Mouse (Mus musculus) neutrophil, adult 5-6 weeks (primary cell): ENCODE results near the gene Zfp988. TPM values are rescaled to one million over a fixed set of nuclear protein-coding genes. Genes with fewer than 3 reads are reported as not detected.
"Not testable (repeated sequence)": the region's sequence is repeated elsewhere in the genome, so short reads cannot be mapped to it uniquely, and the experiment has no call there.

ENCODE experiments used
- ATAC-seq: fragments of 151-379, 151-347 bp; 2 replicates; pipeline ENCODE4 v1.8.0; 2017; ENCODE audit warnings: mild to moderate bottlenecking, moderate TSS enrichment; ENCODE audit not compliant: insufficient number of reproducible peaks, poor library complexity, low FRiP score, severe bottlenecking; ENCODE audit errors: extremely low read depth
- total RNA-seq: library from RNA; stranded (forward); fragments of 200-1000 nt; gene quantifications from 2 replicates; pipeline ENCODE4 v1.2.3, GENCODE M21; 2017

Gene Zfp988
- total RNA-seq, result not detected in 2 replicates

GRCm38 (mm10) chr4:147305436-147305835 is at the start of gene Zfp988:
TSS of gene Zfp988 (plus strand) at chr4:147305674.
- not testable (repeated sequence) for ATAC-seq

- not testable (repeated sequence) for ATAC-seq
These were observed 42.8 kb upstream of the Zfp988 start for GRCm38 (mm10) chr4:147262708-147263107.

GRCm38 (mm10) chr4:147267302-147267701 is 38.2 kb upstream of the Zfp988 start:
- ATAC-seq, result not testable (repeated sequence)

GRCm38 (mm10) chr4:147268735-147269134 is 36.7 kb upstream of the Zfp988 start:
- ATAC-seq, result not testable (repeated sequence)

- not testable (repeated sequence) for ATAC-seq
These were observed 35.4 kb upstream of the Zfp988 start for GRCm38 (mm10) chr4:147270026-147270425.

GRCm38 (mm10) chr4:147271601-147272000 is 33.9 kb upstream of the Zfp988 start:
- ATAC-seq, result not testable (repeated sequence)

GRCm38 (mm10) chr4:147275021-147275772 is 30.3 kb upstream of the Zfp988 start:
- ATAC-seq, result peak; percentile 51

GRCm38 (mm10) chr4:147275773-147276140 is 29.7 kb upstream of the Zfp988 start:
- ATAC-seq, result not testable (repeated sequence)

GRCm38 (mm10) chr4:147280406-147280805 is 25.1 kb upstream of the Zfp988 start:
- ATAC-seq, result not testable (repeated sequence)

- not testable (repeated sequence) for ATAC-seq
These were observed 6.9 kb upstream of the Zfp988 start for GRCm38 (mm10) chr4:147298585-147298984.

- ATAC-seq, result not testable (repeated sequence)
These were observed 3.1 kb upstream of the Zfp988 start for GRCm38 (mm10) chr4:147302375-147302774.

GRCm38 (mm10) chr4:147335036-147335690 is 29.7 kb downstream of the Zfp988 start:
- 0 out of 2 replicates have a peak, but pooled peaks have one; percentile 30 for ATAC-seq

- ATAC-seq, result peak; percentile 30; the same call in 1 of the 2 replicates
These were observed 30.4 kb downstream of the Zfp988 start for GRCm38 (mm10) chr4:147335691-147336367.

- ATAC-seq, result not testable (repeated sequence)
These were observed 31.1 kb downstream of the Zfp988 start for GRCm38 (mm10) chr4:147336368-147337195.

GRCm38 (mm10) chr4:147337520-147337919 is 32.0 kb downstream of the Zfp988 start:
- not testable (repeated sequence) for ATAC-seq

- ATAC-seq, result peak; percentile 23; the same call in 1 of the 2 replicates
These were observed 32.6 kb downstream of the Zfp988 start for GRCm38 (mm10) chr4:147338032-147338610.

- not testable (repeated sequence) for ATAC-seq
These were observed 33.2 kb downstream of the Zfp988 start for GRCm38 (mm10) chr4:147338706-147339105.

GRCm38 (mm10) chr4:147339601-147340219 is 34.2 kb downstream of the Zfp988 start:
- not testable (repeated sequence) for ATAC-seq
